Mouse (Mus musculus) limb, embryonic 12.5 days (tissue): Measurements from ENCODE around the gene Gm10226. TPM values are rescaled to one million over a fixed set of nuclear protein-coding genes. Genes with fewer than 3 reads are reported as not detected.
"Not testable (repeated sequence)": the region's sequence is repeated elsewhere in the genome, so short reads cannot be mapped to it uniquely, and the experiment has no call there.

ENCODE experiments used
- ATAC-seq: fragments of 200-750 bp; cut with Nextera tagmentation; 2 replicates; pipeline ENCODE4 v1.8.0; 2017; ENCODE audit warnings: low read depth, moderate TSS enrichment; ENCODE audit not compliant: insufficient number of reproducible peaks, insufficient read depth, low FRiP score, low TSS enrichment
- H3K27ac ChIP-seq: fragments of 300-500 bp; sonication (generic); 2 replicates; pipeline ENCODE4 v1.5.1; 2016; ENCODE audit warnings: mild to moderate bottlenecking, moderate library complexity
- H3K27me3 ChIP-seq: fragments of 300-500 bp; sonication (generic); 2 replicates; pipeline ENCODE4 v1.6.1; 2016; ENCODE audit warnings: mild to moderate bottlenecking, moderate library complexity
- H3K36me3 ChIP-seq: fragments of 300-500 bp; sonication (generic); 2 replicates; pipeline ENCODE4 v1.6.1; 2016; ENCODE audit warnings: mild to moderate bottlenecking, moderate library complexity
- H3K4me1 ChIP-seq: fragments of 300-500 bp; sonication (generic); replicated peaks from 2 replicates; pipeline ENCODE4 v1.6.1; 2016
- H3K4me2 ChIP-seq: fragments of 300-500 bp; sonication (generic); 2 replicates; pipeline ENCODE4 v1.6.1; 2016; ENCODE audit warnings: mild to moderate bottlenecking, moderate library complexity
- H3K4me3 ChIP-seq: fragments of 300-500 bp; sonication (generic); replicated peaks from 2 replicates; pipeline ENCODE4 v1.5.1; 2016; ENCODE audit warnings: mild to moderate bottlenecking
- H3K9ac ChIP-seq: fragments of 300-500 bp; sonication (generic); replicated peaks from 2 replicates; pipeline ENCODE4 v1.6.1; 2016; ENCODE audit warnings: mild to moderate bottlenecking, moderate library complexity
- H3K9me3 ChIP-seq: fragments of 300-500 bp; sonication (generic); 2 replicates; pipeline ENCODE4 v1.6.1; 2016; ENCODE audit warnings: mild to moderate bottlenecking, moderate library complexity
- WGBS: fragments of 180-500 bp; shearing (Covaris S2); methylation state at CpG from one replicate; pipeline ENCODE4 v1.1.7; 2016; 5-methylcytosine and 5-hydroxymethylcytosine counted together
- polyA plus RNA-seq: library from polyadenylated mRNA; unstranded; fragments of >200 nt; fragmentation: Nextera tagmentation; extraction: Ambion mirVana; gene quantifications from 2 replicates; pipeline ENCODE4 v1.2.1, GENCODE M21; 2016

The Gm10226 gene
- 7.6 and 9.0 TPM in 2 replicates for polyA plus RNA-seq

DNA sequence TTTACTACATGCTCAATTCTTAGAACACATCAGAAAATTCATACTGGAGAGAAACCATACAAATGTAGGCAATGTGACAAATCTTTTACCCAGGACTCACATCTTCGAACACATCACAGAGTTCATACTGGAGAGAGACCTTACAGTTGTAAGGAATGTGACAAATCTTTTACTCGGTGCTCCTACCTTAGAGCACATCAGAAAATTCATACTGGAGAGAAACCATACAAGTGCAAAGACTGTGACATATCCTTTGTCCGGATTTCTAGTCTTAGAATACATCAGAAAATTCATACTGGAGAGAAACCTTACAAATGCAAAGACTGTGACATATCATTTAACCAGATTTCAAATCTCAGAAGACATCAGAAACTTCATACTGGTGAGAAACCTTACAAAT, at the start of gene Gm10226:
Gene Gm10226 (plus strand): TSS at position 301 of the 400 bp plus-strand sequence.
- no peaks in the 10 kb centered on the region for H3K4me1 ChIP-seq
- no peak within 1 kb of the TSS for H3K27ac ChIP-seq
- ATAC-seq = no peak
- no peak within 1 kb of the TSS for H3K9ac ChIP-seq
- H3K36me3 ChIP-seq = peaks cover 31% of the 10 kb centered on the region
- H3K4me3 ChIP-seq = no peak within 1 kb of the TSS
- no peak within 1 kb of the TSS for H3K4me2 ChIP-seq
- H3K27me3 ChIP-seq = no peaks in the 10 kb centered on the region
- 89% methylated on average over 3 of the region's 3 CpGs for WGBS
- no peaks in the 10 kb centered on the region for H3K9me3 ChIP-seq

DNA sequence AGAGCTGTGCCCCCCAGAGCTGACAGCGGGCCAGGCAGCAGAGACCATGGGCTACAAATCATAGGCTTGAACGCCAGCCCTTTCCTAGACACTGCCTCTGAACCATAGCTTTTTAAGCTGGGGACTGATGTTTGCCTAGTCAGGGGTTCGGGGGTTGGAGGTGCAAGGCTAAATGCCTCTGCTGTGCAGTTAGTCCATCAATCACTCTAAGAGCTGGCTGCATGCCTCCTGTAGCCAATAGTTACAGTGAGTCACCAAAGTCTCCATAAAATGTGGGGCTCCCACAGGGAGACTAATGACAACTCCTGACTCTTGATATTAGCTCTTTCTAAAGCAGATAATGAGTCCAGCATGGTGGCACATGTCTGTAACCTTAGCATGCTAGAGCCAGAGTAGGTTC, 42.9 kb upstream of the Gm10226 start:
- no peak for ATAC-seq
- WGBS = 40% methylated on average over 3 of the region's 3 CpGs

DNA sequence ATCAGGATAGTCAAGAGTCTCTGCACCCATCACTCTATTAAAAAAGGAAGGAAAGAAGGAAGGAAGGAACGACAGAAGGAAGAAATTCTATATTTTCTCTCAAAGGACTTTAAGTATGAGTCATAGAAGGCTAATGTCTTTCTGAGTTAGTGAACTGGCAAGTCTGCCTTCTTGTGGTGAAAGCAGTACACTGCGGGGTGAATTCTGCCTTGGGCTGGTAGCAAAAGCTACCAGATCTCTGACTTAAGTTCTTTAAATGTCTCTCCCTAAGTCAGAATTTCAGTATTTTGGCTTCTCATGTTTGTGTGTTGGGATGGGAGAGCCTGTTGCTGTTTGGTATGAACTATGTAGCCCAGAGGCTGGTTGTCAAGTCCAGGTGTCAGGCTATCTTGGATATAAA, 41.7 kb upstream of the Gm10226 start:
- no peaks in the 10 kb centered on the region for H3K27me3 ChIP-seq
- H3K36me3 ChIP-seq = no peaks in the 10 kb centered on the region
- H3K4me2 ChIP-seq = peak overlapping the region; percentile 53
- no peaks in the 10 kb centered on the region for H3K4me1 ChIP-seq
- peak overlapping the region; percentile 31; the same call in 1 of the 2 replicates for H3K9ac ChIP-seq
- 0 out of 2 replicates have a peak, but pooled peaks cover 2% of the 10 kb centered on the region for H3K9me3 ChIP-seq
- WGBS = 23% methylated on average over 2 of the region's 2 CpGs
- H3K27ac ChIP-seq = peak overlapping the region; percentile 81
- ATAC-seq = peak; percentile 7; the same call in 1 of the 2 replicates
- H3K4me3 ChIP-seq = peak overlapping the region; percentile 46

More for the DNA sequence above, 42.9 kb upstream of the Gm10226 start:
- Histone ChIP-seq H3K9ac (no peak overlapping the region), H3K4me3 (no peak overlapping the region), H3K27me3 (no peaks in the 10 kb centered on the region), H3K36me3 (no peaks in the 10 kb centered on the region), H3K27ac (no peak overlapping the region), H3K4me1 (no peaks in the 10 kb centered on the region), H3K4me2 (no peak overlapping the region), H3K9me3 (0 out of 2 replicates have a peak, but pooled peaks cover 2% of the 10 kb centered on the region)

DNA sequence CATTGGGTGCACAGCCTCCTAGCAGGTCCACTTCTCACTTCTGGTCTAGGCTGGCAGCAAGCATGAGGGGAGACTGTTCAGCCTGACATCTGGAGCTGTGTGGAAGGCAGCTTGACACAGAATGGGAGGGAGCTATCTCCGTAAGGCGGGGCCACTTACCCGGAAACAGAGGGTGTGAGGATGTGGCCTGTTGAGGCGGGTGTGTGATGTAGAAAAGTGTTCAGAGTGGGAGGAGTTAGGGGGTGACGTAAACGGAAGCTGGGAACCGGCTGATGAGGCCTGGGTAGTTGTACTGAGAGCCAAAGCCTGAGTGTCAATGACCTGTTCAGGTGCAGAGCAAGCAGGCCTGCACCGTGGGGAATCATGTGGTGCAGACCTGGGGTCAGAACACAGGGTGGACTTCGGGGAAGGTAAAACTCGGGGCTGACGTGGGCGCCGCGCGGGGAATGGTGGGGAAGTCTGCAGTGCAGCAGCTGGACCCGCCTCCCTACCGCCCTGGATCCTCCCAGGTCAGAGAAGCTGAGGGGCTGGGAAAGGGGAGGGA, 41.2 kb upstream of the Gm10226 start, which contains the start of gene Zfp983:
Gene Zfp983 (plus strand): TSS at position 261 of the 544 bp plus-strand sequence.
- ATAC-seq = peak; percentile 100
- not testable (repeated sequence) for H3K4me1 ChIP-seq, H3K9me3 ChIP-seq, H3K36me3 ChIP-seq, H3K27me3 ChIP-seq
- Histone ChIP-seq H3K27ac (peak within 1 kb of the TSS; percentile 81), H3K9ac (peak within 1 kb of the TSS; percentile 44; the same call in 1 of the 2 replicates), H3K4me3 (peak within 1 kb of the TSS; percentile 46), H3K4me2 (peak within 1 kb of the TSS; percentile 53)
- under 1% methylated on average over 17 of the region's 17 CpGs for WGBS

DNA sequence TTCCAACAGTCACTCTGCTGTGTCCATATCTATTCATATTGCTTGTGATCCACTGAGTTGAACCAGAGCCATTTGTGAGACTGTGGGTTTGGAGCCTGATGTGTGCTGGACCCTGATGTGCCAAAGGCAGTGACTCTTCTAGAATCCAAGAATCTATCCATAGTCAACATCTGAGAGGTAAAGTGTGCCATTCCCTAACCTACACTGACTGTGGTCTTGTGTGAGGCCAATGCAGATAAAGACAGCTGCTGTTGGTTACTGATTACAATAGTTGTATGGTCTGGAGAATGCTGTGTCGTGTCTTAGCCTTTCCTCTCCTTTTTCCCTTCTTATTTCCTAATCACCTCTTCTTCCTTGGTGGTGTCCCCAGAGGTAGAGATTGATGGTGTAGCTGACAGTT, 12.8 kb upstream of the Gm10226 start:
- H3K27me3 ChIP-seq, H3K4me1 ChIP-seq, H3K36me3 ChIP-seq, H3K9me3 ChIP-seq, H3K4me2 ChIP-seq, H3K27ac ChIP-seq, H3K4me3 ChIP-seq, H3K9ac ChIP-seq, ATAC-seq: not testable (repeated sequence)
- 38% methylated on average over 1 of the region's 1 CpGs for WGBS

DNA sequence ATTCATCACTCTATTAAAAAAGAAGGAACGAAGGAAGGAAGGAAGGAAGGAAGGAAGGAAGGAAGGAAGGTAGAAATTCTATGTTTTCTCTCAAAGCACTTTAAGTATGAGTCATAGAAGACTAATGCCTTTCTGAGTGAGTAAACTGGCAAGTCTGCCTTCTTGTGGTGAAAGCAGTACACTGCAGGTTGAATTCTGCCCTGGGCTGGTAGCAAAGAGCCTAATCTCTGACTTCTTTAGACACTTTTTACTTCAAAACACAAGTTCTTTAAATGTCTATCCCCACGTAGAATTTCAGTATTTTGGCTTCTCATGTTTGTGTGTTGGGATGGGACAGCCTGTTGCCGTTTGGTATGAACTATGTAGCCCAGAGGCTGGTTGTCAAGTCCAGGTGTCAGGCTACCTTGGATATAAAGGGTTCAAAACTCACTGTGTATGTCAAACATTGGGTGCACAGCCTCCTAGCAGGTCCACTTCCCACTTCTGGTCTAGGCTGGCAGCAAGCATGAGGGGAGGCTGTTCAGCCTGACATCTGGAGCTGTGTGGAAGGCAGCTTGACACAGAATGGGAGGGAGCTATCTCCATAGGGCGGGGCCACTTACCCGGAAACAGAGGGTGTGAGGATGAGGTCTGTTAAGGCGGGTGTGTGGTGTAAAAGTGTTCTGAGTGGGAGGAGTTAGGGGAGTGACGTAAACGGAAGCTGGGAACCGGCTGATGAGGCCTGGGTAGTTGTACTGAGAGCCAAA, 12.2 kb upstream of the Gm10226 start:
- peak overlapping the region; percentile 32; the same call in 1 of the 2 replicates for H3K27ac ChIP-seq
- H3K9me3 ChIP-seq = no peaks in the 10 kb centered on the region
- H3K4me2 ChIP-seq = peak overlapping the region; percentile 55
- no peaks in the 10 kb centered on the region for H3K4me1 ChIP-seq
- H3K9ac ChIP-seq = peak overlapping the region; percentile 34; the same call in 1 of the 2 replicates
- peaks cover under 1% of the 10 kb centered on the region; the same call in 1 of the 2 replicates for H3K36me3 ChIP-seq
- no peaks in the 10 kb centered on the region for H3K27me3 ChIP-seq
- 5% methylated on average over 9 of the region's 9 CpGs for WGBS
- ATAC-seq = peak; percentile 99
- H3K4me3 ChIP-seq = peak overlapping the region; percentile 47

DNA sequence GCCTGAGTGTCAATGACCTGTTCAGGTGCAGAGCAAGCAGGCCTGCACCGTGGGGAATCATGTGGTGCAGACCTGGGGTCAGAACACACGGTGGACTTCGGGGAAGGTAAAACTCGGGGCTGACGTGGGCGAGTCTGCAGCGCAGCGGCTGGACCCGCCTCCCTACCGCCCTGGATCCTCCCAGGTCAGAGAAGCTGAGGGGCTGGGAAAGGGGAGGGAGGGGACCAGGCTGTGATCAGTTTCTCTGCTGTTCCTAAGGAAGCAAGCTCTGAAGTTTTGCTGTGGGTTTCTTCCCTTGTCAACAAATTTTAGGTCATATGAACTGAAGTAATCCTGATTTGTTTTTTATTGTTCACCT, 11.7 kb upstream of the Gm10226 start:
- 0% methylated on average over 10 of the region's 10 CpGs for WGBS
- peak; percentile 95 for ATAC-seq
- not testable (repeated sequence) for H3K9me3 ChIP-seq, H3K27me3 ChIP-seq, H3K36me3 ChIP-seq, H3K4me1 ChIP-seq
- H3K4me2 ChIP-seq = peak overlapping the region; percentile 55
- H3K4me3 ChIP-seq = peak overlapping the region; percentile 47
- H3K9ac ChIP-seq = peak overlapping the region; percentile 34; the same call in 1 of the 2 replicates
- H3K27ac ChIP-seq = peak overlapping the region; percentile 32; the same call in 1 of the 2 replicates

DNA sequence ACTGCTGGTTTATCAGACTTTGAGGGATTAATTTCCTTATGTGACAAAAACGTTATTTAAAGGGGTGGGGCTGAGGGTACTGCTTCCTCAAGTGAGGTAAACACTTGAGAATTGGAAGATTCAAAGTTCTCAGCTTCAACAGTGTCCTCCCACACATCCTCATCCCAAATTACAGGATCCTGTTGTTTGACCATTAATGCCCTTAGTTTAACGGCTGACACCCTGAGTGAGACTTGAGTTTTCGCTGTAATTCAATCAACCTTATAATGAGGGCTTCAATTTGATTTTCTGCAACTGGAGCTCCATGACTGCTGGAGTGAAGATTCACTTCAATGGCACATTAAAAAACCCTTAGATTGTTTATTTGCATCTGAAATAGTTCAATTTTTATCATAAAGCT, 1.7 kb downstream of the Gm10226 start:
- ATAC-seq = no peak
- Histone ChIP-seq H3K4me2 (no peak overlapping the region), H3K9me3 (no peaks in the 10 kb centered on the region), H3K9ac (no peak overlapping the region), H3K4me1 (no peaks in the 10 kb centered on the region), H3K27ac (no peak overlapping the region), H3K36me3 (peaks cover 31% of the 10 kb centered on the region), H3K27me3 (no peaks in the 10 kb centered on the region), H3K4me3 (no peak overlapping the region)
- 82% methylated on average over 3 of the region's 3 CpGs for WGBS

DNA sequence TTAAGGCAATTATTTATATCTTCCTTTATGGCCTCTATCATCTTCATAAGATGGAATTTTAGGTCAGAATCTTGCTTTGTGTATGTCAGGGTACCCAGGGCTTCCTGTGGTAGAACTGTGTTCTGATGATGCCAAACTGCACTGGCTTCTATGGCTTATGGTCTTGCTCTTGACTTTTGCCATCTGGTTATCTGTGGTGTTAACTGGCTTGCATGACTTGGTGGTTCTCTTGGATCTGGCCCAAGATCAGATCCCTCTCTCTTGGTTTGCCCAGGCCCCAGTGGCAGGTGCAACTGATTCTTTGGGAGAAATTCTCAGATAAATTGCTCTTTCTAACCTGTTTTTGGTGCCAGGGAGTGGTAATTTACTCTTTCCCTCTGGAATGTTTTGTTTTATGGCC, 4.4 kb downstream of the Gm10226 start:
- no peaks in the 10 kb centered on the region for H3K4me1 ChIP-seq
- no peak overlapping the region for H3K4me3 ChIP-seq
- ATAC-seq = no peak
- no peaks in the 10 kb centered on the region for H3K27me3 ChIP-seq
- H3K9me3 ChIP-seq = no peaks in the 10 kb centered on the region
- no peak overlapping the region for H3K27ac ChIP-seq
- H3K9ac ChIP-seq = no peak overlapping the region
- H3K4me2 ChIP-seq = no peak overlapping the region
- peaks cover 9% of the 10 kb centered on the region for H3K36me3 ChIP-seq

DNA sequence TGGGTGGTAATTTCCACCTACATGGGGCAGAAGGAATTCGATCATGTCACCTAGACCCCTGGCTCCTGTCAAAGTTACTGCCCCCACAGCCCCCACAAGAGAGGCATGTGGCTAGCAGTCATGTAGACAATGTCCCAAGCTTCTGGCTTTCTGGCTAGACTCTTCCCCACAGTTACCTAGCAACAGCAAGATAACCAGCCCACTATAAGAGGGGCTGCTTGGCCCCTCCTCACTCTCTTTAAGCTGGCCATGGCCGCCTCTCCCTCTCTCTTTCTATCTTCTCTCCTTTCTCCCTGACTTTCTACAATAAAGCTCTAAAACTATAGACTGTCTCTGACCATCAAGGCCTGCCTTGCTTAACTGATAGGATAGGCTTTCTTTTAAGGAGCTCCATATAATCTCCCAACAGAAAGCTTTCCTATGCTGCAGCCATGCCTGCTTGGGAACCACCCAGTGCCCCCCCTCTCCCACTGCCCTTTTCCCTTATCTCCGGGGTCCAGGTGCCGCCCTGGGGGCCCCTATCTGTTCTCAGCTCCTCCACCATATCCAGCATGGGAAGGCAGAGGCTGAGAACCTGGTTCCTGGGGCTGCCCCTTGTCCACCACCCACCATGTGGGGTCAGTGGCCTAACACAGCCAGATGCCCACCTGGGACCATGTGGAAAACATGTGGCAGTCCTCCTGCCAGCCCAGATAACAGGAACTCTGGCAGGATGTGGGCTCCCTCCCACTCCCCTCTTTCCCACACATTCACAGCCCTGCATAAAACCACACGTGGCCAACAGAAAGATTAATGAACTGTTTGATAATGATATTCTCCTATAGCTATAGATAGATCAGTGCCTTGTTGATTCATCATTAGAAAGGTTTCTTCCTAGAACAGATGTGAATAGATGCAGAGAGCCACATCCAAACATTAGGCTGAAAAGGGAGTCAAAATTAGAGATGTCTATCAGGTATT, 10.9 kb downstream of the Gm10226 start:
- Histone ChIP-seq H3K36me3 (no peaks in the 10 kb centered on the region), H3K4me3 (no peak overlapping the region), H3K4me1 (no peaks in the 10 kb centered on the region), H3K9ac (no peak overlapping the region), H3K4me2 (no peak overlapping the region), H3K27me3 (no peaks in the 10 kb centered on the region), H3K9me3 (no peaks in the 10 kb centered on the region), H3K27ac (no peak overlapping the region)
- ATAC-seq = no peak
- 48% methylated on average over 5 of the region's 5 CpGs for WGBS

DNA sequence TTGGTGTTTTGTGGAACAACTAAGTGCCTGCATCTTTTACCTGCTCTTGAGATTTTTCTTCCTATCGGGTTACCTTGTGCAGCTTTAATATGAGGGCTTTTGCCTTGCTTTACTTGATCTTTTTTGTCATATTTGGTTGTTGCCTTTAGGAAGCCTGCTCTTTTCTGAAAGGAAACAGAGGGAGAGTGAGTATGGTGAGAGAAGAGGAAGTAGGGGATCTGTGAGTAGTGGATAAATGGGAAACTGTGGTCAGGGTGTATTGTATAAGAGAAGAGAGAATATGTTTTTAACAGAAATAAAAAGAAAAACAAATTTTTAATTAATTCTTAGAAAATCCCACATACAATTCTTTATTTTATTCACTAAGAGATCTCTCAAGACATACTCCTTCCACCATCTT, 11.8 kb downstream of the Gm10226 start:
- WGBS = 86% methylated on average over 1 of the region's 1 CpGs
- H3K4me1 ChIP-seq = peaks cover under 1% of the 10 kb centered on the region; the same call in 1 of the 2 replicates
- H3K27ac ChIP-seq = no peak overlapping the region
- H3K9ac ChIP-seq = no peak overlapping the region
- no peaks in the 10 kb centered on the region for H3K36me3 ChIP-seq
- no peak overlapping the region for H3K4me2 ChIP-seq
- no peaks in the 10 kb centered on the region for H3K9me3 ChIP-seq
- H3K27me3 ChIP-seq = no peaks in the 10 kb centered on the region
- no peak for ATAC-seq
- H3K4me3 ChIP-seq = no peak overlapping the region
